Mouse (Mus musculus) liver, postnatal 0 days (tissue): ENCODE measurements around the gene Slc25a22. TPM values are rescaled to one million over a fixed set of nuclear protein-coding genes. Genes with fewer than 3 reads are reported as not detected.

Source experiments
- ATAC-seq: fragments of 200-750 bp; cut with Nextera tagmentation; 2 replicates; pipeline ENCODE4 v1.8.0; 2017; ENCODE audit warnings: mild to moderate bottlenecking, moderate library complexity
- DNase-seq: peaks from one replicate; pipeline ENCODE4 v3.0.0-alpha.2; 2016
- H3K27ac ChIP-seq: fragments of 300-500 bp; sonication (generic); 2 replicates; pipeline ENCODE4 v1.5.1; 2014; ENCODE audit warnings: antibody characterized with exemption, moderate library complexity, mild to moderate bottlenecking, low read depth
- H3K27me3 ChIP-seq: fragments of 300-500 bp; sonication (generic); 2 replicates; pipeline ENCODE4 v1.6.1; 2014; ENCODE audit warnings: low read length, control low read depth, mixed read lengths; ENCODE audit not compliant: insufficient read depth
- H3K36me3 ChIP-seq: fragments of 300-500 bp; sonication (generic); replicated peaks from 2 replicates; pipeline ENCODE4 v1.6.1; 2014; ENCODE audit warnings: mild to moderate bottlenecking, control low read depth, low read length, moderate library complexity, mixed read lengths; ENCODE audit not compliant: insufficient read depth
- H3K4me1 ChIP-seq: fragments of 300-500 bp; sonication (generic); 2 replicates; pipeline ENCODE4 v1.6.1; 2014; ENCODE audit warnings: antibody characterized with exemption, mild to moderate bottlenecking, control low read depth; ENCODE audit not compliant: insufficient read depth
- H3K4me2 ChIP-seq: fragments of 300-500 bp; sonication (generic); 2 replicates; pipeline ENCODE4 v1.6.1; 2014; ENCODE audit warnings: low read depth, mild to moderate bottlenecking, low read length, moderate library complexity, mixed read lengths
- H3K4me3 ChIP-seq: fragments of 300-500 bp; sonication (generic); 2 replicates; pipeline ENCODE4 v1.5.1; 2014; ENCODE audit warnings: low read depth, low read length
- H3K9ac ChIP-seq: fragments of 300-500 bp; sonication (generic); replicated peaks from 2 replicates; pipeline ENCODE4 v1.6.1; 2014; ENCODE audit warnings: mild to moderate bottlenecking, moderate library complexity
- H3K9me3 ChIP-seq: fragments of 300-500 bp; sonication (generic); 2 replicates; pipeline ENCODE4 v1.6.1; 2016; ENCODE audit warnings: mild to moderate bottlenecking, control low read depth, low read length, mixed read lengths
- CTCF ChIP-seq: sonication (generic); IDR thresholded peaks from 2 replicates; pipeline ENCODE4 v1.5.1; 2016; ENCODE audit warnings: antibody characterized with exemption, low read depth
- EP300 ChIP-seq: IDR thresholded peaks from 2 replicates; pipeline ENCODE4 v1.6.1; 2016; ENCODE audit warnings: antibody characterized with exemption, low read depth, mild to moderate bottlenecking
- WGBS: fragments of 180-500 bp; shearing (Covaris S2); extraction: QIAGEN DNeasy Blood & Tissue Kit; methylation state at CpG from one replicate; pipeline ENCODE4 v1.1.7; 2014; ENCODE audit not compliant: insufficient replicate concordance; 5-methylcytosine and 5-hydroxymethylcytosine counted together
- polyA plus RNA-seq: library from polyadenylated mRNA; unstranded; fragments of >200 nt; fragmentation: Nextera tagmentation; extraction: Ambion mirVana; gene quantifications from 2 replicates; pipeline ENCODE4 v1.2.1, GENCODE M21; 2015

Gene Slc25a22
- polyA plus RNA-seq, 1 experiment from 2014 or later: 38.4 TPM

DNA sequence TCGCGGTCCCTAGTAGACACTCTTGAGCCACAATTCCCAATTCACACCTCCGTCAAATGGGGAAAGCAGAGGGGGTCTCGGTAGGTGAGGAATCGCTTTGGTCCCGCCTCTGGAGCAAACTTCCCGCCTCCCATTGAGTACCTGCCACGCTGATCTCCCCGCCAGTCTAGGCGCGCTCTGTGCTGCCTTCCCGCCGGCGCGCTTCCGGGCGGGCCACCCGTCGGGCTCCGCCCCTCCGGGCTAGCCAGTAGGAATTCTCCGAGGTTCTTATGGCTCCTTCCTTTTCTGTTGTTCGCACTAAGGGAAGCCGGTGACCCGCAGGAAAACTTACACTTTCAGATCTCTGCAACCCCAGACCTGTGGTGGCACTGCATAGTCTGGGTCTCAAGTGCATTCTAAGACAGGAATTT, 6.1 kb upstream of the Slc25a22 start, which contains the start of gene Pidd1:
TSS of gene Pidd1 (minus strand) at position 198 of the 410 bp plus-strand sequence.
- DNase-seq: peak; percentile 86
- Histone ChIP-seq H3K4me1 (peaks cover 44% of the 10 kb centered on the region), H3K27ac (peak within 1 kb of the TSS; percentile 69), H3K36me3 (peaks cover 23% of the 10 kb centered on the region), H3K4me3 (peak within 1 kb of the TSS; percentile 66), H3K9me3 (no peaks in the 10 kb centered on the region), H3K9ac (peak within 1 kb of the TSS; percentile 75), H3K4me2 (peak within 1 kb of the TSS; percentile 91), H3K27me3 (no peaks in the 10 kb centered on the region)
- WGBS: 1% methylated on average over 25 of the region's 25 CpGs
- TF ChIP-seq EP300: peak; percentile 41; the same call in 1 of the 2 replicates
- TF ChIP-seq CTCF: no peak
- peak; percentile 55 for ATAC-seq

DNA sequence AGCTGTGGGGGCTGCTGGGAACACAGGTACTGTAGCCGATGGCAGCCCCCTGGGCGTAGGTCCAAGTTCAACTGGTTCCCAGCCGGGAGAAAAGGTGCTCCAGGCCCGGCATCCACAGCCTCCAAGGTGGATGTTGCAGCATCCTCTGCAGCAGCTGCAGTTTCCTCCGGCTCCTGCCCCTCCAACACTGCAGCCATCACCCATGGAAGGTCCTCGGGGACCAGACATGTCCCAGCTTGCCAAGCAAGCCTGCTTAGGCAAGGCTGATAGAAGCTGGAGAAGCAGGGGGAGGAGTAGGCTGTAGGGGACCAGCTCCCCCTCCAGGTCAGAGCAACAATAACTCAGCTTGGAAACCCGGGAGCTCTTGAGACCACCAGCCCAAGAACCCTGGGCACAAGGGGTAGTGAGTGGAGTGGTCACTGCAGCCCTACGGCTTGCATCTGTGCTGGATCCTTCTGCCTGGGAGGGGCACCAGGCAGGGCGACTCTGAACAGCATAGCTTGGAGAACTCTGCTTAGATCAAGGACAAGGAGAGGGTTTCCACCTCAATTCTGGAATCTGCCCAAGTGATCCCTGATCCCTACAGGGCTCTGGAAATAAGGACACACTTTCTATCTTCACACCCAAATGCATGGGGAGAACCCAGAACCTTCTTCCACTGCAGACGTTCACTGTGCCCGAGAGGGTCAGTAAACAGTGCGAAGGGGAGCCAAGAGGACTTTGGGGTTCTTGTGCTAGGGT, 5.6 kb upstream of the Slc25a22 start:
- peaks cover 24% of the 10 kb centered on the region for H3K36me3 ChIP-seq
- DNase-seq: no peak
- peak; percentile 2; the same call in 1 of the 2 replicates for ATAC-seq
- H3K4me3 ChIP-seq: peak overlapping the region; percentile 66
- WGBS: 18% methylated on average over 12 of the region's 12 CpGs
- peaks cover 39% of the 10 kb centered on the region for H3K4me1 ChIP-seq
- peak overlapping the region; percentile 91 for H3K4me2 ChIP-seq
- peak overlapping the region; percentile 75 for H3K9ac ChIP-seq
- H3K27me3 ChIP-seq: no peaks in the 10 kb centered on the region
- peak; percentile 70 for TF ChIP-seq CTCF
- no peak for TF ChIP-seq EP300
- peak overlapping the region; percentile 69; the same call in 1 of the 2 replicates for H3K27ac ChIP-seq
- H3K9me3 ChIP-seq: no peaks in the 10 kb centered on the region

- Histone ChIP-seq H3K4me2 (peak overlapping the region; percentile 91), H3K9ac (no peak overlapping the region; the same call in 1 of the 2 replicates), H3K4me3 (peak overlapping the region; percentile 66), H3K36me3 (peaks cover 26% of the 10 kb centered on the region), H3K27ac (no peak overlapping the region), H3K9me3 (no peaks in the 10 kb centered on the region), H3K27me3 (no peaks in the 10 kb centered on the region), H3K4me1 (peaks cover 39% of the 10 kb centered on the region)
- no peak for ATAC-seq
- TF ChIP-seq EP300 (no peak), CTCF (no peak)
- no peak for DNase-seq
- WGBS: 86% methylated on average over 13 of the region's 13 CpGs
Observed at GRCm38 (mm10) chr7:141442199-141442598, 4.5 kb upstream of the Slc25a22 start.

GRCm38 (mm10) chr7:141441460-141441859, 3.8 kb upstream of the Slc25a22 start:
- ATAC-seq (no peak), DNase-seq (no peak)
- Histone ChIP-seq H3K27me3 (no peaks in the 10 kb centered on the region), H3K36me3 (peaks cover 26% of the 10 kb centered on the region), H3K27ac (no peak overlapping the region), H3K9ac (no peak overlapping the region), H3K4me2 (peak overlapping the region; percentile 91; the same call in 1 of the 2 replicates), H3K4me1 (peaks cover 41% of the 10 kb centered on the region), H3K9me3 (no peaks in the 10 kb centered on the region), H3K4me3 (no peak overlapping the region)
- 94% methylated on average over 9 of the region's 9 CpGs for WGBS
- TF ChIP-seq EP300 (no peak), CTCF (no peak)

GRCm38 (mm10) chr7:141440613-141441012, 2.9 kb upstream of the Slc25a22 start:
- no peaks in the 10 kb centered on the region for H3K9me3 ChIP-seq
- TF ChIP-seq EP300 (no peak), CTCF (peak; percentile 91)
- peaks cover 49% of the 10 kb centered on the region for H3K4me1 ChIP-seq
- WGBS: 33% methylated on average over 6 of the region's 6 CpGs
- no peak overlapping the region for H3K4me2 ChIP-seq
- no peaks in the 10 kb centered on the region for H3K27me3 ChIP-seq
- peaks cover 26% of the 10 kb centered on the region for H3K36me3 ChIP-seq
- DNase-seq (peak; percentile 80), ATAC-seq (peak; percentile 9; the same call in 1 of the 2 replicates)
- no peak overlapping the region for H3K9ac ChIP-seq
- H3K4me3 ChIP-seq: no peak overlapping the region
- H3K27ac ChIP-seq: no peak overlapping the region

GRCm38 (mm10) chr7:141439811-141440210, 2.1 kb upstream of the Slc25a22 start:
- Histone ChIP-seq H3K27me3 (no peaks in the 10 kb centered on the region), H3K27ac (no peak overlapping the region), H3K4me3 (no peak overlapping the region), H3K4me1 (peaks cover 53% of the 10 kb centered on the region), H3K9ac (no peak overlapping the region), H3K9me3 (no peaks in the 10 kb centered on the region), H3K4me2 (no peak overlapping the region), H3K36me3 (peaks cover 26% of the 10 kb centered on the region)
- TF ChIP-seq CTCF (no peak), EP300 (no peak)
- WGBS: 91% methylated on average over 11 of the region's 11 CpGs
- no peak for ATAC-seq
- DNase-seq: no peak
